Mouse (Mus musculus) kidney, postnatal 10 days (tissue): ENCODE results near the gene Slc43a2.
A peak's percentile ranks its signal among the peaks of the same experiment; 100 is the strongest.
"Not testable (repeated sequence)": the region's sequence is repeated elsewhere in the genome, so short reads cannot be mapped to it uniquely, and the experiment has no call there.

Experiments
- DNase-seq: peaks from one replicate; pipeline ENCODE4 v3.0.0; 2021; ENCODE audit warnings: mixed read lengths

The Slc43a2 gene

GRCm38 (mm10) chr11:75551961-75552441 lies 20.5 kb downstream of the Slc43a2 start:
- peak; percentile 69 for DNase-seq

- no peak for DNase-seq
Measured at GRCm38 (mm10) chr11:75552906-75553482, 21.5 kb downstream of the Slc43a2 start.

GRCm38 (mm10) chr11:75556006-75556405 lies 24.5 kb downstream of the Slc43a2 start:
- not testable (repeated sequence) for DNase-seq

GRCm38 (mm10) chr11:75557142-75557541 lies 25.6 kb downstream of the Slc43a2 start:
- DNase-seq, result no peak

GRCm38 (mm10) chr11:75558101-75558500 lies 26.6 kb downstream of the Slc43a2 start:
- DNase-seq, result no peak

- DNase-seq, result peak; percentile 5
Measured at GRCm38 (mm10) chr11:75559870-75560504, 28.5 kb downstream of the Slc43a2 start.

- no peak for DNase-seq
Measured at GRCm38 (mm10) chr11:75560530-75561409, 29.3 kb downstream of the Slc43a2 start.

GRCm38 (mm10) chr11:75561410-75561791 lies 29.9 kb downstream of the Slc43a2 start:
- no peak for DNase-seq

GRCm38 (mm10) chr11:75562840-75563239 lies 31.3 kb downstream of the Slc43a2 start:
- no peak for DNase-seq

- no peak for DNase-seq
Measured at GRCm38 (mm10) chr11:75563851-75564548, 32.5 kb downstream of the Slc43a2 start.

GRCm38 (mm10) chr11:75565849-75566248 lies 34.4 kb downstream of the Slc43a2 start:
- DNase-seq, result no peak

- DNase-seq, result no peak
Measured at GRCm38 (mm10) chr11:75566276-75567196, 35.0 kb downstream of the Slc43a2 start.

- no peak for DNase-seq
Measured at GRCm38 (mm10) chr11:75567346-75568114, 36.0 kb downstream of the Slc43a2 start.

GRCm38 (mm10) chr11:75568115-75568511 lies 36.6 kb downstream of the Slc43a2 start:
- no peak for DNase-seq

GRCm38 (mm10) chr11:75568962-75569361 lies 37.5 kb downstream of the Slc43a2 start:
- no peak for DNase-seq

- DNase-seq, result no peak
Measured at GRCm38 (mm10) chr11:75570375-75571125, 39.1 kb downstream of the Slc43a2 start.

GRCm38 (mm10) chr11:75571126-75571990 lies 39.9 kb downstream of the Slc43a2 start:
- DNase-seq, result no peak

GRCm38 (mm10) chr11:75572301-75572791 lies 40.9 kb downstream of the Slc43a2 start:
- no peak for DNase-seq
